Mouse (Mus musculus): ENCODE measurements around the gene Ttll3. TPM values are rescaled to one million over a fixed set of nuclear protein-coding genes. Genes with fewer than 3 reads are reported as not detected.

Ttll3 gene
- 3.9 and 4.5 TPM in 2 replicates for total RNA-seq (2021)
- long read RNA-seq, partial matches to known transcripts = 2 of 2 reads
- long read RNA-seq, other reads (novel, unspliced or antisense) = 0 of 2 reads

GRCm38 (mm10) chr6:113388960-113389359 lies at the start of gene Ttll3:
TSS of gene Ttll3 (plus strand) at chr6:113389260.
- no peak for DNase-seq

- no peak for DNase-seq
Measured at GRCm38 (mm10) chr6:113341574-113341973, 47.5 kb upstream of the Ttll3 start.

GRCm38 (mm10) chr6:113342297-113342696 lies 46.8 kb upstream of the Ttll3 start:
- no peak for DNase-seq

GRCm38 (mm10) chr6:113343177-113344092 lies 45.6 kb upstream of the Ttll3 start, which contains the start of gene Camk1:
TSS of gene Camk1 (minus strand) at chr6:113343984.
- peak; percentile 86 for DNase-seq

- peak; percentile 79 for DNase-seq
Measured at GRCm38 (mm10) chr6:113344321-113344720, 44.7 kb upstream of the Ttll3 start.

- DNase-seq = no peak
Measured at GRCm38 (mm10) chr6:113346897-113347296, 42.2 kb upstream of the Ttll3 start.

GRCm38 (mm10) chr6:113350538-113350937 lies 38.5 kb upstream of the Ttll3 start:
- no peak for DNase-seq

- DNase-seq = no peak
Measured at GRCm38 (mm10) chr6:113351161-113351560, 37.9 kb upstream of the Ttll3 start.

GRCm38 (mm10) chr6:113351653-113352052 lies 37.4 kb upstream of the Ttll3 start:
- no peak for DNase-seq

- no peak for DNase-seq
Measured at GRCm38 (mm10) chr6:113352820-113353219, 36.2 kb upstream of the Ttll3 start.

- DNase-seq = no peak
Measured at GRCm38 (mm10) chr6:113353696-113354095, 35.4 kb upstream of the Ttll3 start.

GRCm38 (mm10) chr6:113361476-113361875 lies 27.6 kb upstream of the Ttll3 start:
- no peak for DNase-seq

GRCm38 (mm10) chr6:113362241-113362640 lies 26.8 kb upstream of the Ttll3 start:
- no peak for DNase-seq

GRCm38 (mm10) chr6:113364518-113365135 lies 24.4 kb upstream of the Ttll3 start:
- DNase-seq = no peak

- no peak for DNase-seq
Measured at GRCm38 (mm10) chr6:113366639-113367038, 22.4 kb upstream of the Ttll3 start.

GRCm38 (mm10) chr6:113367574-113367973 lies 21.5 kb upstream of the Ttll3 start:
- DNase-seq = no peak

GRCm38 (mm10) chr6:113368124-113368523 lies 20.9 kb upstream of the Ttll3 start:
- DNase-seq = no peak

GRCm38 (mm10) chr6:113368577-113368976 lies 20.5 kb upstream of the Ttll3 start:
- no peak for DNase-seq

GRCm38 (mm10) chr6:113370194-113370929 lies 18.7 kb upstream of the Ttll3 start:
- no peak for DNase-seq

- DNase-seq = no peak
Measured at GRCm38 (mm10) chr6:113373491-113373890, 15.6 kb upstream of the Ttll3 start.

GRCm38 (mm10) chr6:113377172-113377495 lies 11.9 kb upstream of the Ttll3 start:
- no peak for DNase-seq

- DNase-seq = peak; percentile 90
Measured at GRCm38 (mm10) chr6:113377496-113378385, 11.3 kb upstream of the Ttll3 start, which contains the start of the genes Tada3 and Arpc4. TSS of gene Tada3 (minus strand) at chr6:113377883. TSS of gene Arpc4 (plus strand) at chr6:113378115.

All from adrenal gland, postnatal 25 days (tissue).